In the genomic region with DNA sequence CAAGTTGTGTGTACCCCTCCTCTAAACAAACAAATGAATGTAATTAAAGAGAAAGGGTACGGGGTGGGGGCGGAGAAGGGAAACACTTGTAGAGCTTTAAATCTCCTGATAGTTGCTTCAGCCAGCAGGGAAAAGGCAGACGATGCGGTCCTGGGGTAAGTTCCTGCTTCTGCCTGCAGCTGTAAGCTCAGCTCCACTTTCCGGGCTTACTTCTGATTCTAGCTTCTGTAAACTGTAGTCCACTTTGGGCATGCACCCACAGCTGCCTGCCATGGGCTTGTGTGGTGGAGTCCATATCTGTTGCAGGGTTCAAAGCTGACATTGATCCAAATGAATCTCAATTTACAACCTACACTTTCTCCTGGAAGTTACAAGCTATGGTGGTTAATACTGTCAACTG, we compare ENCODE assay signal across 29 mouse cellular contexts. TPM values are rescaled to one million over a fixed set of nuclear protein-coding genes. Genes with fewer than 3 reads are reported as not detected.
"Had no signal": no experiment of that assay in that cellular context is flagged by ENCODE, and none has a peak within 500 bp of the region (broad histone marks: within the 10 kb centered on the region; RNA-seq: fewer than 3 reads in every experiment).

No protein-coding gene starts in this region.

- H3K27me3 ChIP-seq: limb, embryonic 13.5 days; liver, embryonic 12.5 days; liver, embryonic 15.5 days; lung, embryonic 15.5 days; midbrain, embryonic 13.5 days; neural tube, embryonic 13.5 days had no signal

- H3K4me1 ChIP-seq: limb, embryonic 13.5 days; liver, embryonic 15.5 days; lung, embryonic 15.5 days; midbrain, embryonic 10.5 days; midbrain, embryonic 13.5 days; neural tube, embryonic 13.5 days had no signal

- H3K4me3 ChIP-seq: limb, embryonic 10.5 days; limb, embryonic 13.5 days; liver, embryonic 12.5 days; liver, embryonic 15.5 days; lung, embryonic 15.5 days; megakaryocyte, embryonic 14.5 days; midbrain, embryonic 10.5 days; midbrain, embryonic 13.5 days; myocyte; neural tube, embryonic 13.5 days had no signal

- H3K27ac ChIP-seq: limb, embryonic 10.5 days; limb, embryonic 13.5 days; liver, embryonic 12.5 days; liver, embryonic 15.5 days; lung, embryonic 15.5 days; midbrain, embryonic 10.5 days; midbrain, embryonic 13.5 days; neural tube, embryonic 13.5 days; stomach, postnatal 0 days had no signal

- DNase-seq: kidney, adult 18-20 months; kidney, adult 9 months; kidney, postnatal 14 days; kidney, postnatal 4 days; liver; lung, adult 18-20 months; lung, postnatal 10 days; retina, postnatal 1 day; right cerebral cortex, postnatal 25 days; spleen, adult 18-20 months; thymus, postnatal 36 days had no signal

- H3K36me3 ChIP-seq: limb, embryonic 10.5 days; limb, embryonic 13.5 days; liver, embryonic 12.5 days; liver, embryonic 15.5 days; lung, embryonic 15.5 days; midbrain, embryonic 10.5 days; midbrain, embryonic 13.5 days; neural tube, embryonic 13.5 days had no signal

RNA-seq across cellular contexts. Expression of a gene that starts 9.4 kb away (rescaled TPM):
- polyA plus RNA-seq: intestine, embryonic 16.5 days; kidney, embryonic 16.5 days; limb, embryonic 10.5 days; limb, embryonic 13.5 days; liver, embryonic 12.5 days; lung, embryonic 15.5 days; midbrain, embryonic 10.5 days; midbrain, embryonic 13.5 days; midbrain, embryonic 16.5 days; myocyte; neural tube, embryonic 13.5 days; stomach, embryonic 14.5 days; stomach, postnatal 0 days; thymus, postnatal 0 days; urinary bladder, adult 2 months had no signal

RNA-seq across cellular contexts. Expression of a gene that starts 49.3 kb away (rescaled TPM):
- total RNA-seq: monocyte, adult 5-6 weeks had no signal
- polyA plus RNA-seq: limb, embryonic 10.5 days; liver, embryonic 12.5 days; midbrain, embryonic 10.5 days; midbrain, embryonic 13.5 days; midbrain, embryonic 16.5 days; neural tube, embryonic 13.5 days; thymus, postnatal 0 days had no signal
